Mouse (Mus musculus): ENCODE data around the gene Pnpla2.
A peak's percentile ranks its signal among the peaks of the same experiment; 100 is the strongest.

The Pnpla2 gene

DNA sequence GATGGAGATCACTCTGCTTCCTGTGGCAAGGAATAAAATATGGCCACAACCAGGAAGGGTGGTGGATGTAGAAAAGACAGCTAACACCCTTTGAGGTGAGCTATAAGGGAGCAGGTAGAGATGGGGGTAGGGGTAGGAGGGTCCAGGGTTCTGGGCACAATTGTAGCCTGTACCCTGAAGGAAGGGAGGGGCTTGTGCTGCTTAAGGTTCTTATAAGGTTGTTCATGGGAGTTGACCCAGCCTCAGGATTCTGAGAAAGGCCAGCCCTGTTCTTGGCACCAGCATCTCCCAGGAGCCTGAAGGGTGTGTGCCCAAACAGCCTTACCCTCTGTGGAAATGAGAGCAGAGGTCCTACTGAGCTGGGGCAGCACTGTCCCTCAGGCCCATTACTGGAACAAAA lies 3.1 kb upstream of the Pnpla2 start:
- DNase-seq, result no peak

DNA sequence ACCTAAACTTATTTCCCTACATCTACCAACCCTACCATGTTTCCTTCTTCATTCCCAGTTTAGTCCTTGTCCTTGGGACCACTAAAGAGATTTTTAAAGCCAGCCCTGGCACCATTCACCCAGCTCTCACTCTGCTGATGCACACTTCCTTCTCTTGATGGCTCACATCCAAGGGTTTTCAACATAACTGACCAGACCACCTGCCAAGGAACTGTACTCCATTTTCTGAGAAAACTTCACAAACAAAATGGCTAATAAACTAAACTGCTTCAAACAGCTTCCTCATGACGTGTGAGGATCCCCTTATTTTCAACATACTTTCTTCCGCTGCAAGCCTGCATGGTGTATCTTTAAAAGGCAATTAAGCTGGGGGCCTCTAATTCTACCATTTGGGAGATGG lies 1.4 kb upstream of the Pnpla2 start:
- no peak for DNase-seq

DNA sequence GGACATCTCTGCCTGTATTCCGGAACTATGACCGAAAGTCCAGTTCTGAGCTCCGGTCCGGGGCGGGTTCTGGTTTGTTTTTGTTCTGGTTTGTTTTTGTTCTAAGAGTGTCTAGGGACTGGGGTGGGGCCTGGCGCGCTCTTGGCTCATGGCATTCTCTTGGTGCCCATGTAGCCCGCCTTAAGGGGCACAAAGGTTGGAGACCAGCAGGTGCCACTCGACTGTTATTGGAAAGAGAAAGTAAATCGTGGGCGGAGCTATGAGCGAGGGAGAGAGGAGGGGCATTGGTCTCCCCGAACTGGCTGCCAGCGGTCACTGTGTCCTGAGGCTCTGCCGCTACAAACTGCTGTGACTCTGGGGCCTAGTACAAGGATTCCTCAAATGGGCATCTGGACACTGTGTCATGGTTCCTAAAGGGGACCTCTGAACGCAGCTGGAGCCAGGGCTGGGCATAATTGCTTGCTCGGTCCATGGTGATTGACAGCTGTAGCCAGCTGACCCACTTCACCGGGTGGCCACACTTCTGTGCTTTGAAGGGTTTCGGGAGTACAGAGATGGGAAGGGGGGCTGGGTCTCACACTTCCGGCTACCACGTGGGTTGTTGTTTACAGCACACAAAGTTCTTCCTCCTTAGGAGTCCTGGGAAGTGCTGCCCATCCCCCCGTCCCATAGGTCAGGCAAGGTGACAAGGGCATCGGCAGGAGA lies 764 bp downstream of the Pnpla2 start:
- DNase-seq, result peak; percentile 74 to 84

DNA sequence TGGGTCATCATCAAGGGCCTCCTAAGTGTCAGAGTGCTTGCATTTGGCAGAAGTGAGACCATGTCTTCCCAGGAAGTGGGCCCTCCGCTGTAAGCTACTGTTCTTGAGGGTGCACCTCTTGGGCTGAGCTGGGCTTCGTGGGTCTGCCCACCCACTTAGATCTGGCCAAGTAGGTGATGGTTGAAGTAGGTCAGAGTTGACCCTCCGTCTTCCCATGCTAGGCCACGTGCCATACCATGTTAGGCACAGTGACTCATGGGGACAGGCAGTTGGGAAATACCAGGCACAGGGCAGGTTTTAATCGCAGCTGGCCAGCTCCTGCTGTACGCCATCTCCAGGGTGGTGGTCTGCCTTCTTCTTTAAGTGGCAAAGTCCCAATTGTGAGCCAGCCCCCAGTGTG lies 1.7 kb downstream of the Pnpla2 start:
- DNase-seq, result no peak

DNA sequence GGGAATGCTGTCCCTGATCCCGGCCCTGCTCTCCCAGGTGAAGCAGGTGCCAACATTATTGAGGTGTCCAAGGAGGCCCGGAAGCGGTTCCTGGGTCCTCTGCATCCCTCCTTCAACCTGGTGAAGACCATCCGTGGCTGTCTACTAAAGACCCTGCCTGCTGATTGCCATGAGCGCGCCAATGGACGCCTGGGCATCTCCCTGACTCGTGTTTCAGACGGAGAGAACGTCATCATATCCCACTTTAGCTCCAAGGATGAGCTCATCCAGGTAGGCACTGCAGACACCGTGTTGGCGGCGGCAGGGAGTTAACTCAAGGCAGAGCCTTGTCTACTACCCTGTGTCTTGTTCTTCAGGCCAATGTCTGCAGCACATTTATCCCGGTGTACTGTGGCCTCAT lies 2.2 kb downstream of the Pnpla2 start:
- no peak for DNase-seq

DNA sequence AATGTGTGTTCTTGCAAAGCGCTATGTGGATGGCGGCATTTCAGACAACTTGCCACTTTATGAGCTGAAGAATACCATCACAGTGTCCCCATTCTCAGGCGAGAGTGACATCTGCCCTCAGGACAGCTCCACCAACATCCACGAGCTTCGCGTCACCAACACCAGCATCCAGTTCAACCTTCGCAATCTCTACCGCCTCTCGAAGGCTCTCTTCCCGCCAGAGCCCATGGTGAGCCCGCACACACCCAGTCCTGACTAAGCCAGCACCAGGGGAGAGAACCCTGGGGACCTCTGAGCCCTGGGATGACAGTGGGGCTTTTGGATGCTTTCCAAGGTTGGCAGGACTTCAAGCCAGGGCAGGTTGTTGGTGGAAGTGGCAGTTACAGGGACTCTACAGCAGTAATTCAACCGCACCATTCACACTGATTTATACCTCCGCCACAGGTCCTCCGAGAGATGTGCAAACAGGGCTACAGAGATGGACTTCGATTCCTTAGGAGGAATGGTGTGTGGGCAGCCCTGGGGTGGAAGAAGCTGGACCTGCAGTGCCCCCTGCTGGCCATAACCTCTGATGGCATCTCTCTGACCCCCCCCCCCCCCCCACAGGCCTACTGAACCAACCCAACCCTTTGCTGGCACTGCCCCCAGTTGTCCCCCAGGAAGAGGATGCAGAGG lies 3.1 kb downstream of the Pnpla2 start:
- DNase-seq, result peak; percentile 74 to 80

DNA sequence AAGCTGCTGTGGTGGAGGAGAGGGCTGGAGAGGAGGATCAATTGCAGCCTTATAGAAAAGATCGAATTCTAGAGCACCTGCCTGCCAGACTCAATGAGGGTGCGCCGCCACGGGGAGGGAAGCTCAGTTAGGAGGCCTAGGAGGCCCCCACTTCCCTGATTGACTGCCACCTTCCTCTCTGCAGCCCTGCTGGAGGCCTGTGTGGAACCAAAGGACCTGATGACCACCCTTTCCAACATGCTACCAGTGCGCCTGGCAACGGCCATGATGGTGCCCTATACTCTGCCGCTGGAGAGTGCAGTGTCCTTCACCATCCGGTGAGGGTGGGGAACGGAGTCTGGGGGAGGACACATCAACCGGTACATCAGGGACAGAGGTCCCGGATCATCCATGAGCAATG lies 3.7 kb downstream of the Pnpla2 start:
- no peak for DNase-seq

DNA sequence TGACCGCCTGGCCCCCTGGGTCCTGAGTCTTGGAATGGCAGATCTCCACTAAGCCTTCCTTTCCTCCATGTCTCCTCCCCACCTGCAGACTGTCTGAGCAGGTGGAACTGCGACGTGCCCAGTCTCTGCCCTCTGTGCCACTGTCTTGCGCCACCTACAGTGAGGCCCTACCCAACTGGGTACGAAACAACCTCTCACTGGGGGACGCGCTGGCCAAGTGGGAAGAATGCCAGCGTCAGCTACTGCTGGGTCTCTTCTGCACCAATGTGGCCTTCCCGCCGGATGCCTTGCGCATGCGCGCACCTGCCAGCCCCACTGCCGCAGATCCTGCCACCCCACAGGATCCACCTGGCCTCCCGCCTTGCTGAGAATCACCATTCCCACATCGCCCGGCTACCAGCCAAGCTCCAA lies 4.3 kb downstream of the Pnpla2 start:
- DNase-seq, result no peak

DNA sequence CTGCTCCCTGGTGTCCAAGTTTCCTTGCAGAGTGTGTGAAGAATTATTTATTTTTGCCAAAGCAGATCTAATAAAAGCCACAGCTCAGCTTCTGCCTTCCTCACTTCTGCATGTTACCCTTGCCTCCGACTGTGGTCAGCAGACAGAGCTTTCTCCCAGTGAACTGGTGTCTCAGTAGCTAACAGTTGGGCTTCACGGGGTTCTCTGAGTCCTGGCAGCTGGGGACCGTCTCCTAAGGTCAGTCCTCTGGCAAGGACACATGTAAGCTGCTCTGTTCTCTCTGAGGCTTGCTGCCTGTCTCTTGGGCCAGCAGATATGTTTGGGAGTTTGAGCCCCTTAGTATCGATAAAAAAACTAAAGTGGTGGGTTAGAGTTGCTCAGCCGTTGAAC lies 5.0 kb downstream of the Pnpla2 start:
- peak; percentile 52 to 60 for DNase-seq

DNA sequence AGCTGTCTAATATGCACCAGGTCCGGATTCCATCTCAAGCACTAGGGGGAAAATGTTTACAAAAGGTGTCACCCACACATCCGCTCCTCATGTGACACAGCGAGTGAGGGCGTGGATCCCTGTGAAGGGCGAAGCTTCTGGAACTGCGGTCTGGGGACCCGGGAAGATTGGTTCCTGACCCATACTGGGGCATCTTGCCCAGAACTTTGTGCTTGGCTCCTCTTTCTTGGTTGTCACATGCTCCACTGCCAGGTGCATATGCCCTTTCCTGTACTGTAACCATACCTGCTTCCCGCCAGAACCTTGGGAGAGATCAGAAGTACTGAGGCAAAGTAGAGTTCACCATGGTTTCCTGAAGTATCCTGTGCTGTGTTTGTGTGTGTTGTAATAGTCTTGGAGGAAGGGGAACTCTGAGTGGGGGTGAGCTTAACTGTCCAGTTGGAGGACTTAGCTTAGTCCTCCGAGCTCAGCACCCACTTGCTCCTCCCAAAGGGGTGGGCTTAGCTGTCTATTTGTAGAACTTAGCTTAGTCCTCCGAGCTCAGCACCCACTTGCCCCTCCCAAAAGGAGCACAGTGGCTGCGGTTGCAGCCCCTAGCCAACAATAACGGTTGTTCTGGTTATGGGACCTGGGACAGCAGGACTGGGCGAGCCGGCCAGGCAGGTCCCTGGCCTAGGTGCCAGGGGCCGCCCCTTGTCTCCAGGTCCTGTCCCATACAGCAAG lies 5.6 kb downstream of the Pnpla2 start, which contains the start of gene Cracr2b:
TSS of gene Cracr2b (plus strand) at position 704 of the 723 bp plus-strand sequence.
- DNase-seq, result no peak

DNA sequence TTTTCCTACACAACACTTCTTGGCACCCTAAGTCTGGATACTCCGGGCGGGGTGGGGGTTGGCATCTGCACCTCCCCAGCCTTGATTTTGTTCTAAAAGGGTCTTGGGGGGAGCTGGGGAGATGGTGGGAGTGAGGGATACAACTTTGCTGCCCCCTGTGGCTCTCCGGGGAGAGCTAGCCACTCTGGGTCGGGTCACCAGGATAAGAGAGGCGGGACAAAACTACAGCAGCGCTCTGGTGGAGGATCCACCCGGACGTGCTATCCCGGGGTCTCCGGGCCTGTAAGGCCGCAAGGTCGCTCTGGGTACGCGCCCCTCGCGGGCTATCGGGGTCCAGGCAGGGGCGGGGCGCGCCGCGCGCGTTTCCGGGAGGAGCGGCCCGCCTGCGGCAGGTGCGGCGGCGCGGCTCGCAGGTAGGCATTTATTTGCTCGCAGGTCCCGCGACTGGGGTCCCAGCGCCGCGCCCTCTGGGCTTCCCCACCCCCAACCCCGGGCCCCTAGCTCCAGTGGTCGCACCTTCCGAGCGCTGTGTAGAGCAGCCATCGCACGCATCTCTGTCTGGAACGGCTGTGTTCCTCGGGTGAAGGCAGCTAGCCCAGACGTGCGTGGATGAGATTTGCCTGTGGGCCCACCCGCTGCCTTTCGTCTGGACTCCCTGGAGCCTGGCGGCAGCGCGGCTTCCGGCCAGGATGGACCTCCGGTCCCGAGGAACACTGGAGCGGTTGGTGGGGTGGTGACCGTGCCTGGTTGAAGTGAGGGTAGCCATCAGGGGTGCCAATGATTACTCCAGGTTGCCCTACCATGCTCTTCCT lies 6.7 kb downstream of the Pnpla2 start:
- DNase-seq, result peak; percentile 61 to 71

DNA sequence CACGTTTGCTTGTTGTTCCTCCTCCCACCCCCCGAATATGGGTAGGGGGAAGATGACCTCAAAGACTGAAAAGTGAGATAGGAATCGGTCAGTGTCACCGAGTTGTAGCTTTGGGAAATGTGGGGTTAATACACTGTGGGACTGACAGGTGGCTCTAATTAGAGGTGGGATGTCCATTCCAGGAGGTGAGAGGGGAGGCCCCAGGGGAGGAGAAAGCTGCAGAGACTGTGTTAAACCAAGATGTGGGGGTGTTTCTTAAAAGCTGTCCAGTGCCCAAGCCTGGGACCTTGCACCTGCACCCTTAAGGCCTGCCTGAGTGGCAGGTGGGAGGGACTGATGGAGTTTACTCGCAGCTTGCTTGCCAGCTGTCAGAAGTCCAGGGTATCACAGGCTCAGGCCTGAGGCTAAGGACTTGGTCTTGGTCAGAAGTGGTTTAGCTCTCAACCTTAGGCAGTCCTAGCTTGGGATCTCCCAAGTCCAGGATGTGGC lies 7.4 kb downstream of the Pnpla2 start:
- peak; percentile 53 to 69 for DNase-seq

DNA sequence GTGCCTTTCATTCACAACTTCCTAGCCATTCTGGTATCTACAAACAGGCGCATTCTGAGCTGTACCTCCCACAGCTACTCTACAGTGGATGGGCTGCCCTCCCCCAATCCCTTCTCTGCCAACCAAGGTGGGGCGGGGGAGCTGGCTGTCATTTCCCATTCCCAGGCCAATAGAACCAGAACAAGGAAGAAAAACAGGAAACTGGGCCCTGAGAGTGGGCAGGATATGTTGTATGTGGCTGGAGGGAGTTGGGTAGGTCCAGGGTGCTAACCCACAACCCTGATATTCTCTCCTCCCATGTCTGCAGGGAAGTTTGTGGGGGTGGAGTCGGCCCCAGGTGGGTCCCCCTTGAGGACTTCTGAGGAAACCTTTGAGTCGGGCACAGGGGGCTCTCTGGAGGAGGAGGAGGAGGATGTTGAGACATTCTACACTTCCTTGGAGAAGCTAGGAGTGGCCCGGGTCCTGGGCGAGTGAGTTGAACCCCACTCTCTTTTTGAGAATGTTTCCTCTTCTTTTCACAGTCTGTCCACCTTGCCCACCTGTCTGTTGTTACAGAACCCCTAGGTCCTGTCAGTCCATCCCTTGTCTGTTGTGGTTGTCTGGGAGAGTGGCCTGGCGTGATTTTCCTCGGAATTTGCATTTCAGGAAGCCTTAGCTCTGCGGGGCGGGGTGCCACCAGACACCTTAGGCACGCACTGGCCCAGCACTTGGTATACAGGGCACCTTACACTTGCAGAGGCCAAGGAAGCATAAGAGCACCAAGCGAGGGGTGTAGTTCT lies 9.0 kb downstream of the Pnpla2 start:
- peak; percentile 65 to 76 for DNase-seq

DNA sequence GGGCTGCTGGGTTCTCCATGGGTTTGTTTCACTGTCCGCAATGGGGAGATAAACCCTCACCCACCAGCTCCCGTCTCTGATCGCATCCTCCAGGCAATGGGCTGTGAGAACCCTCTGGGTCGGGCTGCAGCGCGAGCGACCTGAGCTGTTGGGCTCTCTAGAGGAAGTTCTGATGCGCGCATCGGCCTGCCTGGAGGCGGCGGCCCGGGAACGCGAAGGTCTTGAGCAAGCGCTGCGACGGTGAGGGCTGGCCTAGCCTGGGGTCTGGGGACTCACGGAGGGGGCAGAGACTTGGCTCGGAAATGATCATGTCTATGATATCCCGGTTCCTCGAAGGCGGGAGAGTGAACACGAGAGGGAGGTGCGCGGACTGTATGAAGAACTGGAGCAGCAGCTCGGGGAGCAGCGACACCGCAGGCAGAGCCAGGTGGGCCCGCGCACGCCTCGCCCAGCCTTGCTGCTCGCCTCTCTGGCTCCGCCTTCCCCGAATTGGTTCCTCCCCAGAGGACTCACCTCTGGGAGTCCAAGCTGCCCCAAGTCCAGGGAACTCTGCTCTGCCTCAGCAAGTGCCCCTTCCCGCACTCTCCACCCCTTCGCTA lies 9.7 kb downstream of the Pnpla2 start:
- DNase-seq, result peak; percentile 71 to 83

DNA sequence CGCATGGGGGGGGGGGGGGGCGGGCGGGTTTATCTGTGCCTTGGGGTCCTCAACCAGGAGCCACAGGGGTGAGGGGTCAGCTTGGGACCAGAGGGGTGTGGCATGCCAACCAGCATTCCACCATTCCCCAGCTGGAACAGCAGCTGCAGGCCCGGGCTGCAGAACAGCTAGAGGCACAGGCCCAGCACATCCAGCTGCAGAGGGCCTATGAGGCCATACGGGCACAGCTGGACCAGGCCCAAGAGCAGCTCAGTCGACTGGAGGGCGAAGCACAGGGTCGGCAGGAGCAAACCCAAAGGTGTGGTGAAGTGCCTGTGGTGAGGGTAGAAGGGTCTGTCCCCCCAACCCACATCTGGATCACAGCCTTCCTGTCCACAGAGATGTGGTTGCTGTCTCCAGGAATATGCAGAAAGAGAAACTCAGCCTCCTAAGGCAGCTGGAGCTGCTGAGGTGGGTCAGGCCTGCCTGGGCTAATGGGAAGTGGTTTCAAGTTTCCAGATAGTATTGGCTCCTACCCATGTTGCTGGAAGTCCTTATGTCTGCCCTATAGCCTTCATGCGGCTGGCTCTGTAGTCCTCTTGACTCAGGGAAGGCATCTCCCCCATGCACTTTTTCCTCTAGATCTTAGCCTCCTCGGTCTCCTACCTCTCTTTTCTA lies 10.5 kb downstream of the Pnpla2 start:
- DNase-seq, result peak in 1 of 2 experiments; percentile 45

DNA sequence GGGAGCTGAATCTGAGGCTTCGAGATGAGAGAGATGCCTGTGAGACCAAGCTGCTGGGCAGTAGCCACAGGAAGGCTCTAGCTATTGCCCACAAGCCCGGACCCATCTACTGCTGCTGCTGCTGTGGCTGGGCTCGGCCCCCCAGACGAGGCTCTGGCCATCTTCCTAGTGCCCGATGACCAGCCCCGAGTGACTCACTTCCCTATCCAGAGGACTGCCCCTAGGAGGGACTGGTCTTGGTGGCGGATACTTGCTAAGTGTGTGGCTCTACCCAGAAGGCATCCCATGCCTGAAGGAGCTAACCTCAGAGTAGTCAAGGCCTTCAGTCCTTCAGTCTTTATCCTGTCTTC lies 11.0 kb downstream of the Pnpla2 start:
- DNase-seq, result peak in 1 of 2 experiments; percentile 24

DNA sequence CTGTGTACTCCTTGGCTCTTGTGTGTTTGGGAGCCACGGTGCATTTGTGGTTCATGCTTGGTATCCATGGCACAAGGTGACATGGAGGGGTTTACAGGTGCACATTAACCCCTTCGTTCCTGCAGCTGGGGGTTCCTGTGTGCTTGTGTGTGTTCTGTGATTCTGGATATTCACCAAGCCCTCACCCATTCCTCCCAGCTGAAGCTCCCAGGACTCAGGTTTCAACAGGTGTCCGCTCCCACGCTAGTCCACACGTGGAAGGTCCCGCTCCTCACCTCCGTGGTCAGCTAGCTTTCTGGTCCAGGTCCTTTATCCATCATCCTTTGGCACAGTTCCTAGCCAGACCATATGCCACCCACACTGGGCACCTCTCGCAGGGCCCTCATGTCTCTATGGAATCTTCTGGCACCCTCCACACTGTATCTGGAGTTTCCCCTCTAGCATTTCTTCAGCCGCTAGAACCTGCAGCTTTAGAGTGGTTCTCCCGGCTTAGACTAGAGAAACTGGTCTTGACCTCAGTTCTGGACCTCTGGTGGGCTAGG lies 11.7 kb downstream of the Pnpla2 start:
- DNase-seq, result no peak

DNA sequence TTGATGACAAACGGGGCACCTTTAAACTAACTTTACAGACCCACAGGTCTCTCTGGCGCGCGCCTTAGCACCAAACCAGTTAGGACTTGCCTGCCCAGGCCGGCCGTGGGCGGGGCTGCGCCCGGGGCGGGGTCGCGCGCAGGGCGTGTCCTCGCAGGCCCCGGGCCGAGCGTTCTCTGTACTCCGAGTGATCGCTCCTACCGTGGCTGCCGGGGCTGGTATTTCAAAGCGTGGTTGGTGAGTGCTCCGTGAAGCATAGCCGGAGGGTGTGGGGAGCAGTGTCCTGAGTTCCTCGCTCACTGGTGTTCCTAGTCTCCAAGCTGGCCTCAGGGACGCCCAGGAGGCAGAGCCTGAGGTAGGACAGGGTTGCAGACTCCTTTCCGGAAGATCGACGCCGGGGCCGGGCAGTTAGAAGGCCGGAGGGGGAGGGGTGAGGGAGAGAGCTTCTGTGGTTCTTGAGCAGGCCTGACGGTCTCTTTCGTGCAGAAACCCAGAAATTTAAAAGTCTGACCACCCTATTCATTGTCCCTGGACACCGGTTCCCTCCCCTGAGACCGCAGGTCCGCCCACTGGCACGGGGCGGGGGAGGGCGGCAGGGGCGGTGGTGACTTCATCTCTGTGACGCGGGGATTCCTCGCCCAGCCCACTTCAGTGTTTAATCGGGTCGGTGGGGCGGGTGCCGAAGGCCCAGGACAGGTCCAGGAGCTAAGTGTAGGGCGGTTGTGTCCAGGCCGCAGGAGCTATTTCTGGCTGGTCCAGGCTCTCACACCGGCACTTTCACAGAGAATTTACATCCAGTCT lies 12.4 kb downstream of the Pnpla2 start, which contains the start of gene Cd151:
TSS of gene Cd151 (plus strand) at position 163 of the 801 bp plus-strand sequence.
- peak; percentile 93 to 96 for DNase-seq

DNA sequence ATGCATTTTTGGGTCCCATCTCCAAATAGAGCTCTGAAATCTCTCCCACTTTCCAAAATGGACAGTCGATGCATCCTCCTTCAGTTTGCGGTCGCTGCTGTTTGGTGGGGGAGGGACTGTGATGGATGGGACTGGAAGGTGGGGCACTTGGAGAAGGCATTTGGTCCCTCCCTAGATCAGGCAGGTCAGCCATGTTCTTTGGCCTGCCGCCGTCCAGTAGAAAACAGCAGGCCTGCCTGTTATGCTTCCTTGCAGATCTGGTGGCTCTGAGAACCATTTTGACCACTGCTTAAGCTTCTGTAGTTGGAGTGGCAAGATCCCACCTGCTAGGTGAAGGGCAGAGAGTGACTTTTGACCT lies 13.1 kb downstream of the Pnpla2 start:
- peak; percentile 63 to 73 for DNase-seq
